Mouse (Mus musculus) ES-Bruce4 (cell line): Measurements from ENCODE around the gene Retsat.

Experiments used
- CTCF ChIP-seq: IDR thresholded peaks from one replicate; pipeline ENCODE4 v1.8.1; 2011; ENCODE audit warnings: low read depth, low read length
- EP300 ChIP-seq: IDR thresholded peaks from 2 replicates; pipeline ENCODE4 v1.6.1; 2011; ENCODE audit warnings: low read depth, low read length; ENCODE audit not compliant: insufficient read depth
- POLR2A ChIP-seq: IDR thresholded peaks from one replicate; pipeline ENCODE4 v1.8.1; 2011; ENCODE audit warnings: low read length; ENCODE audit not compliant: insufficient read depth

DNA sequence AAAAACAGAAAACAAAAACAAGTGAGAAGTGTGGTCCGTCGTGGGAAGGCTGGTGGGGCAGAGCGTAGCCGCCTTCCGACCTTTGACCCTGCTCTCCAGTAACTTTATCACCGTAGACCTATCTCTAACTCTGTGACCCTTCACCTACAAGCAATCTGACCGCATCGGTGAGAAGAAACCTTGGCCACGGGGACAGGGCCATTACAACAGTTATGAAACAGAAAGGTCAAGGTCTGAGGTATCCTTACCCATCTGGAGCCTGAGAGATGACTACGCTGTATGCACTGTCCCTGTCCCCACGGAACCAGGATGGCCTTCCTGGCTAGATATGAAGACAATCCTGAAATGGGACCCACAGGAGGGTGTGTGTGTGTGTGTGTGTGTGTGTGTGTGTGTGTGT, 14.1 kb upstream of the Retsat start:
- TF ChIP-seq CTCF (no peak), EP300 (no peak), POLR2A (no peak)
